Mouse (Mus musculus): ENCODE data around the gene Gm38100.

Gene Gm38100

GRCm38 (mm10) chr1:175920029-175920428 is at the start of gene Gm38100:
Gene Gm38100, plus strand, starts transcription at chr1:175920329.
- DNase-seq (ENCODE audit: low read depth) = no peak

- no peak for DNase-seq (ENCODE audit: low read depth)
Observed at GRCm38 (mm10) chr1:175870716-175871115, 49.4 kb upstream of the Gm38100 start.

- no peak for DNase-seq (ENCODE audit: low read depth)
Observed at GRCm38 (mm10) chr1:175872028-175872816, 47.9 kb upstream of the Gm38100 start.

- peak; percentile 87 for DNase-seq (ENCODE audit: low read depth)
Observed at GRCm38 (mm10) chr1:175880453-175881296, 39.5 kb upstream of the Gm38100 start, which contains the start of gene Exo1. Gene Exo1, plus strand, starts transcription at chr1:175880581.

- DNase-seq (ENCODE audit: low read depth) = peak; percentile 12
Observed at GRCm38 (mm10) chr1:175883398-175883797, 36.7 kb upstream of the Gm38100 start.

GRCm38 (mm10) chr1:175893263-175893662 is 26.9 kb upstream of the Gm38100 start:
- DNase-seq (ENCODE audit: low read depth) = no peak

GRCm38 (mm10) chr1:175893726-175894125 is 26.4 kb upstream of the Gm38100 start:
- DNase-seq (ENCODE audit: low read depth) = no peak

- no peak for DNase-seq (ENCODE audit: low read depth)
Observed at GRCm38 (mm10) chr1:175911207-175911606, 8.9 kb upstream of the Gm38100 start.

- DNase-seq (ENCODE audit: low read depth) = no peak
Observed at GRCm38 (mm10) chr1:175912038-175912437, 8.1 kb upstream of the Gm38100 start.

- DNase-seq (ENCODE audit: low read depth) = no peak
Observed at GRCm38 (mm10) chr1:175913728-175914303, 6.3 kb upstream of the Gm38100 start.

- no peak for DNase-seq (ENCODE audit: low read depth)
Observed at GRCm38 (mm10) chr1:175921091-175921490, 962 bp downstream of the Gm38100 start.

- peak; percentile 72 for DNase-seq (ENCODE audit: low read depth)
Observed at GRCm38 (mm10) chr1:175923848-175924787, 4.0 kb downstream of the Gm38100 start.

GRCm38 (mm10) chr1:175931391-175931790 is 11.3 kb downstream of the Gm38100 start:
- DNase-seq (ENCODE audit: low read depth) = no peak

- peak; percentile 85 for DNase-seq (ENCODE audit: low read depth)
Observed at GRCm38 (mm10) chr1:175936282-175936737, 16.2 kb downstream of the Gm38100 start.

GRCm38 (mm10) chr1:175938731-175939130 is 18.6 kb downstream of the Gm38100 start:
- no peak for DNase-seq (ENCODE audit: low read depth)

- DNase-seq (ENCODE audit: low read depth) = no peak
Observed at GRCm38 (mm10) chr1:175943168-175943567, 23.0 kb downstream of the Gm38100 start.

GRCm38 (mm10) chr1:175946718-175947315 is 26.7 kb downstream of the Gm38100 start:
- no peak for DNase-seq (ENCODE audit: low read depth)

- no peak for DNase-seq (ENCODE audit: low read depth)
Observed at GRCm38 (mm10) chr1:175950421-175950820, 30.3 kb downstream of the Gm38100 start.

- no peak for DNase-seq (ENCODE audit: low read depth)
Observed at GRCm38 (mm10) chr1:175950851-175951250, 30.7 kb downstream of the Gm38100 start.

- DNase-seq (ENCODE audit: low read depth) = no peak
Observed at GRCm38 (mm10) chr1:175961786-175962185, 41.7 kb downstream of the Gm38100 start.
